Mouse (Mus musculus): ENCODE data around the gene Sept3. TPM values are rescaled to one million over a fixed set of nuclear protein-coding genes. Genes with fewer than 3 reads are reported as not detected.

The Sept3 gene
- not detected in 2 replicates for polyA plus RNA-seq (2012)

GRCm38 (mm10) chr15:82274593-82274926 is at the start of gene Sept3:
TSS of gene Sept3 (plus strand) at chr15:82274893.
- Histone ChIP-seq H3K4me3 (replicated peaks) (no peak within 1 kb of the TSS), H3K27me3 (ENCODE audit: control insufficient read depth) (peaks cover 56% of the 10 kb centered on the region)
- TF ChIP-seq GATA1 (IDR thresholded peaks at IDR 0.05; ENCODE audit: low read length) (no peak), TAL1 (IDR thresholded peaks at IDR 0.05; ENCODE audit: low read length) (no peak)

GRCm38 (mm10) chr15:82225769-82226168 is 48.9 kb upstream of the Sept3 start:
- TF ChIP-seq TAL1 (IDR thresholded peaks at IDR 0.05; ENCODE audit: low read length) (no peak), GATA1 (IDR thresholded peaks at IDR 0.05; ENCODE audit: low read length) (no peak)
- Histone ChIP-seq H3K36me3 (ENCODE audit: control insufficient read depth) (no peaks in the 10 kb centered on the region), H3K27me3 (ENCODE audit: control insufficient read depth) (peaks cover 50% of the 10 kb centered on the region), H3K9me3 (ENCODE audit: control insufficient read depth, low read length) (no peaks in the 10 kb centered on the region), H3K4me3 (replicated peaks) (no peak overlapping the region), H3K4me1 (ENCODE audit: control insufficient read depth) (peaks cover 30% of the 10 kb centered on the region)

More at GRCm38 (mm10) chr15:82274593-82274926, at the start of gene Sept3:
- H3K4me1 ChIP-seq (ENCODE audit: control insufficient read depth), result peaks cover 3% of the 10 kb centered on the region
- no peaks in the 10 kb centered on the region for H3K36me3 ChIP-seq (ENCODE audit: control insufficient read depth)
- no peaks in the 10 kb centered on the region for H3K9me3 ChIP-seq (ENCODE audit: control insufficient read depth, low read length)

- Histone ChIP-seq H3K27me3 (ENCODE audit: control insufficient read depth) (peaks cover 17% of the 10 kb centered on the region), H3K9me3 (ENCODE audit: control insufficient read depth, low read length) (no peaks in the 10 kb centered on the region), H3K4me3 (replicated peaks) (no peak overlapping the region), H3K4me1 (ENCODE audit: control insufficient read depth) (peaks cover 24% of the 10 kb centered on the region), H3K36me3 (ENCODE audit: control insufficient read depth) (peaks cover 24% of the 10 kb centered on the region)
- TF ChIP-seq TAL1 (IDR thresholded peaks at IDR 0.05; ENCODE audit: low read length) (no peak), GATA1 (IDR thresholded peaks at IDR 0.05; ENCODE audit: low read length) (no peak)
Observed at GRCm38 (mm10) chr15:82229542-82230045, 45.1 kb upstream of the Sept3 start.

GRCm38 (mm10) chr15:82230098-82230611 is 44.5 kb upstream of the Sept3 start:
- peaks cover 19% of the 10 kb centered on the region for H3K4me1 ChIP-seq (ENCODE audit: control insufficient read depth)
- peaks cover 29% of the 10 kb centered on the region for H3K36me3 ChIP-seq (ENCODE audit: control insufficient read depth)
- no peaks in the 10 kb centered on the region for H3K9me3 ChIP-seq (ENCODE audit: control insufficient read depth, low read length)
- peaks cover 11% of the 10 kb centered on the region for H3K27me3 ChIP-seq (ENCODE audit: control insufficient read depth)
- no peak overlapping the region for H3K4me3 ChIP-seq (replicated peaks)
- no peak for TF ChIP-seq GATA1 (IDR thresholded peaks at IDR 0.05; ENCODE audit: low read length)
- TF ChIP-seq TAL1 (IDR thresholded peaks at IDR 0.05; ENCODE audit: low read length), result no peak

GRCm38 (mm10) chr15:82231100-82231499 is 43.6 kb upstream of the Sept3 start:
- H3K4me3 ChIP-seq (replicated peaks), result no peak overlapping the region
- TF ChIP-seq TAL1 (IDR thresholded peaks at IDR 0.05; ENCODE audit: low read length) (no peak), GATA1 (IDR thresholded peaks at IDR 0.05; ENCODE audit: low read length) (no peak)
- H3K4me1 ChIP-seq (ENCODE audit: control insufficient read depth), result peaks cover 22% of the 10 kb centered on the region
- peaks cover 38% of the 10 kb centered on the region for H3K36me3 ChIP-seq (ENCODE audit: control insufficient read depth)
- peaks cover 2% of the 10 kb centered on the region for H3K27me3 ChIP-seq (ENCODE audit: control insufficient read depth)
- H3K9me3 ChIP-seq (ENCODE audit: control insufficient read depth, low read length), result no peaks in the 10 kb centered on the region

GRCm38 (mm10) chr15:82231591-82232378 is 42.9 kb upstream of the Sept3 start:
- H3K4me1 ChIP-seq (ENCODE audit: control insufficient read depth), result peaks cover 24% of the 10 kb centered on the region
- H3K4me3 ChIP-seq (replicated peaks), result no peak overlapping the region
- TF ChIP-seq TAL1 (IDR thresholded peaks at IDR 0.05; ENCODE audit: low read length), result no peak
- no peak for TF ChIP-seq GATA1 (IDR thresholded peaks at IDR 0.05; ENCODE audit: low read length)
- peaks cover 41% of the 10 kb centered on the region for H3K36me3 ChIP-seq (ENCODE audit: control insufficient read depth)
- no peaks in the 10 kb centered on the region for H3K27me3 ChIP-seq (ENCODE audit: control insufficient read depth)
- no peaks in the 10 kb centered on the region for H3K9me3 ChIP-seq (ENCODE audit: control insufficient read depth, low read length)

- H3K4me3 ChIP-seq (replicated peaks), result no peak overlapping the region
- peaks cover 24% of the 10 kb centered on the region for H3K4me1 ChIP-seq (ENCODE audit: control insufficient read depth)
- H3K9me3 ChIP-seq (ENCODE audit: control insufficient read depth, low read length), result no peaks in the 10 kb centered on the region
- peaks cover 48% of the 10 kb centered on the region for H3K36me3 ChIP-seq (ENCODE audit: control insufficient read depth)
- TF ChIP-seq GATA1 (IDR thresholded peaks at IDR 0.05; ENCODE audit: low read length), result no peak
- H3K27me3 ChIP-seq (ENCODE audit: control insufficient read depth), result no peaks in the 10 kb centered on the region
Observed at GRCm38 (mm10) chr15:82232651-82233050, 42.0 kb upstream of the Sept3 start.

GRCm38 (mm10) chr15:82235661-82236060 is 39.0 kb upstream of the Sept3 start:
- Histone ChIP-seq H3K4me3 (replicated peaks) (no peak overlapping the region), H3K27me3 (ENCODE audit: control insufficient read depth) (no peaks in the 10 kb centered on the region), H3K36me3 (ENCODE audit: control insufficient read depth) (peaks cover 77% of the 10 kb centered on the region), H3K9me3 (ENCODE audit: control insufficient read depth, low read length) (no peaks in the 10 kb centered on the region), H3K4me1 (ENCODE audit: control insufficient read depth) (peaks cover 12% of the 10 kb centered on the region; the same call in 1 of the 2 replicates)
- TF ChIP-seq TAL1 (IDR thresholded peaks at IDR 0.05; ENCODE audit: low read length) (no peak), GATA1 (IDR thresholded peaks at IDR 0.05; ENCODE audit: low read length) (no peak)

GRCm38 (mm10) chr15:82236565-82236964 is 38.1 kb upstream of the Sept3 start:
- Histone ChIP-seq H3K27me3 (ENCODE audit: control insufficient read depth) (no peaks in the 10 kb centered on the region), H3K9me3 (ENCODE audit: control insufficient read depth, low read length) (no peaks in the 10 kb centered on the region), H3K4me3 (replicated peaks) (no peak overlapping the region), H3K36me3 (ENCODE audit: control insufficient read depth) (peaks cover 86% of the 10 kb centered on the region), H3K4me1 (ENCODE audit: control insufficient read depth) (peaks cover 13% of the 10 kb centered on the region)
- TF ChIP-seq GATA1 (IDR thresholded peaks at IDR 0.05; ENCODE audit: low read length) (no peak), TAL1 (IDR thresholded peaks at IDR 0.05; ENCODE audit: low read length) (no peak)
